Mouse (Mus musculus) testis, adult 2 months (tissue): ENCODE data around the gene Psmb9.

Experiments used
- CTCF ChIP-seq: fragments of 200-500 bp; IDR thresholded peaks from 2 replicates; pipeline ENCODE4 v1.5.1; 2012; ENCODE audit warnings: low read depth, mild to moderate bottlenecking, inconsistent platforms, low read length, moderate library complexity; ENCODE audit not compliant: control insufficient read depth, insufficient read depth, insufficient replicate concordance
- POLR2A ChIP-seq: fragments of 200-500 bp; IDR thresholded peaks from 2 replicates; pipeline ENCODE4 v1.6.1; 2012; ENCODE audit warnings: low read depth, mild to moderate bottlenecking, inconsistent platforms, low read length, moderate library complexity; ENCODE audit not compliant: control insufficient read depth

GRCm38 (mm10) chr17:34186885-34187260, 691 bp downstream of the Psmb9 start:
- no peak for TF ChIP-seq POLR2A
- no peak for TF ChIP-seq CTCF
